Mouse (Mus musculus): ENCODE measurements at regions not wholly inside any gene's neighbourhood (a gene's known extent, or its start where the extent isn't known, plus 50 kb on each side); places are given as distances from the start of the nearest gene placed in this dataset.

DNA sequence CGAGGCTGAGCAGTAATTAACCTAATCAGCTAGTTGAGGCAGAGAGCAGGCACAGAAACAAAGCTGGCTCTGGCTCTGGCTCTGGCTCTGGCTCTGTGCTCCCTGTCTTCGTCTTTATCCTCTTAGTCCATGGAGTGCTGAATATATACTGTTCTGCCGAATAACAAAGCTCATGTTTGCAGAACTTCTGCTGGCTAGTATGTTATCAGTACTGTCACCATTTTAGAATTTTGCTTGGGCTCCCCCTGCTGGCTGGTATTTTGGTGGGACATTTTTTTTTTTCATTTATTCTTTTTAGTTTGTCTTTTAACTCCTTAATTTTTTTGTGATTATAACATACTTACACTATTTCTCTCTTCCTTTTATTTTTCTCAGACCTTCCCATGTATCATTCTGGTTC lies 77.8 kb upstream of the Slc39a10 start:
- TF ChIP-seq POLR2A (IDR thresholded peaks at IDR 0.05; ENCODE audit: extremely low read depth, insufficient read depth, low read length) = no peak
- TF ChIP-seq CTCF (IDR thresholded peaks at IDR 0.05; ENCODE audit: extremely low read depth, insufficient read depth, low read length) = peak; percentile 11; the same call in 1 of the 2 replicates
